Comparison of ENCODE assay signal across 19 mouse cellular contexts in genomic region chr13:24036150-24036549, GRCm38 (mm10). TPM values are rescaled to one million over a fixed set of nuclear protein-coding genes. Genes with fewer than 3 reads are reported as not detected.
A peak's percentile ranks its signal among the peaks of the same experiment; 100 is the strongest.
DNase-seq lines count a peak whose midpoint lies in the region; ATAC-seq and TF ChIP-seq lines count a peak whose summit lies in the region.
"Had no signal": no experiment of that assay in that cellular context is flagged by ENCODE, and none has a peak within 500 bp of the region (broad histone marks: within the 10 kb centered on the region; RNA-seq: fewer than 3 reads in every experiment).

No protein-coding gene starts in this region.

- H3K27me3 ChIP-seq in heart, embryonic 12.5 days (replicated peaks): 0 out of 2 replicates have a peak, but pooled peaks cover 4% of the 10 kb centered on the region
- no peaks in the 10 kb centered on the region for H3K27me3 ChIP-seq in lung, embryonic 14.5 days (ENCODE audit: insufficient read depth, low read length)
- no peaks in the 10 kb centered on the region for H3K27me3 ChIP-seq in liver, embryonic 11.5 days (replicated peaks; ENCODE audit: control insufficient read depth, insufficient read depth, low read length)
- H3K27me3 ChIP-seq: forebrain, embryonic 13.5 days; neural tube, embryonic 15.5 days; Patski had no signal

- 55% methylated on average over 18 of the region's 18 CpGs for WGBS in heart, embryonic 12.5 days
- 73% methylated on average over 18 of the region's 18 CpGs for WGBS in lung, embryonic 14.5 days
- 42% methylated on average over 18 of the region's 18 CpGs for WGBS in liver, embryonic 11.5 days

- peak overlapping the region; percentile 12 for H3K4me3 ChIP-seq in heart, embryonic 12.5 days
- H3K4me3 ChIP-seq in lung, embryonic 14.5 days (ENCODE audit: low read depth, low read length): no peak overlapping the region
- 0 out of 2 replicates have a peak overlapping the region, but pooled peaks have one; percentile 17 for H3K4me3 ChIP-seq in liver, embryonic 11.5 days (ENCODE audit: low read depth, low read length)
- H3K4me3 ChIP-seq: forebrain, embryonic 13.5 days; neural tube, embryonic 15.5 days had no signal

- no peak for TF ChIP-seq CTCF in lung, embryonic 14.5 days (IDR thresholded peaks at IDR 0.05; ENCODE audit: low read depth)

- H3K36me3 ChIP-seq in heart, embryonic 12.5 days: 0 out of 2 replicates have a peak, but pooled peaks cover under 1% of the 10 kb centered on the region
- no peaks in the 10 kb centered on the region for H3K36me3 ChIP-seq in lung, embryonic 14.5 days (ENCODE audit: insufficient read depth)
- no peaks in the 10 kb centered on the region for H3K36me3 ChIP-seq in liver, embryonic 11.5 days (ENCODE audit: control insufficient read depth, insufficient read depth, low read length)

- no peak for DNase-seq in heart, adult 11 months
- DNase-seq in lung, embryonic 14.5 days: no peak
- no peak for DNase-seq in lung, adult 18-20 months
- DNase-seq in liver, embryonic 11.5 days (ENCODE audit: low spot score): peak; percentile 37
- no peak for DNase-seq in urinary bladder, adult 18-20 months (ENCODE audit: low spot score in 2 of 2)
- DNase-seq: B cell, adult 2 months; cerebellum, adult 2 months; kidney, adult 18-20 months; thymus, postnatal 4 days had no signal

- H3K4me1 ChIP-seq in heart, embryonic 12.5 days (replicated peaks): 0 out of 2 replicates have a peak, but pooled peaks cover 3% of the 10 kb centered on the region
- H3K4me1 ChIP-seq in lung, embryonic 14.5 days (ENCODE audit: insufficient read depth): no peaks in the 10 kb centered on the region
- H3K4me1 ChIP-seq in liver, embryonic 11.5 days (replicated peaks; ENCODE audit: control insufficient read depth, insufficient read depth, low read length): peaks cover 3% of the 10 kb centered on the region; the same call in 1 of the 2 replicates
- H3K4me1 ChIP-seq: forebrain, embryonic 13.5 days; neural tube, embryonic 15.5 days had no signal

- peak overlapping the region; percentile 47 for H3K4me2 ChIP-seq in heart, embryonic 12.5 days
- 0 out of 2 replicates have a peak overlapping the region, but pooled peaks have one; percentile 7 for H3K4me2 ChIP-seq in lung, embryonic 14.5 days
- peak overlapping the region; percentile 51 for H3K4me2 ChIP-seq in liver, embryonic 11.5 days
- H3K4me2 ChIP-seq: forebrain, embryonic 13.5 days; midbrain, embryonic 11.5 days; neural tube, embryonic 15.5 days had no signal

- no peaks in the 10 kb centered on the region for H3K9me3 ChIP-seq in heart, embryonic 12.5 days (replicated peaks)
- H3K9me3 ChIP-seq in lung, embryonic 14.5 days (ENCODE audit: low read depth, low read length): no peaks in the 10 kb centered on the region
- H3K9me3 ChIP-seq in liver, embryonic 11.5 days (ENCODE audit: control insufficient read depth, low read length): no peaks in the 10 kb centered on the region
- H3K9me3 ChIP-seq: forebrain, embryonic 13.5 days; neural tube, embryonic 15.5 days had no signal

- H3K9ac ChIP-seq in heart, embryonic 12.5 days: no peak overlapping the region
- H3K9ac ChIP-seq in lung, embryonic 14.5 days: no peak overlapping the region
- H3K9ac ChIP-seq in liver, embryonic 11.5 days (ENCODE audit: low read depth, low read length): no peak overlapping the region
- H3K9ac ChIP-seq: forebrain, embryonic 13.5 days; neural tube, embryonic 15.5 days had no signal

- no peak overlapping the region for H3K27ac ChIP-seq in heart, embryonic 12.5 days (ENCODE audit: poor library complexity, severe bottlenecking)
- H3K27ac ChIP-seq in lung, embryonic 14.5 days (ENCODE audit: low read depth): no peak overlapping the region
- H3K27ac ChIP-seq in liver, embryonic 11.5 days (ENCODE audit: low read depth, low read length): no peak overlapping the region
- H3K27ac ChIP-seq: forebrain, embryonic 13.5 days; hindbrain, postnatal 0 days; neural tube, embryonic 15.5 days had no signal

- ATAC-seq in heart, embryonic 12.5 days (ENCODE audit: insufficient number of reproducible peaks, low FRiP score): no peak
- ATAC-seq in lung, embryonic 14.5 days (ENCODE audit: insufficient read depth): no peak
- no peak for ATAC-seq in liver, embryonic 11.5 days (replicated peaks; ENCODE audit: low FRiP score)
- 0 out of 2 replicates have a peak, but pooled peaks have one; percentile 54 for ATAC-seq in megakaryocyte progenitor cell, adult 5-6 weeks (replicated peaks; ENCODE audit: poor library complexity)
- no peak for ATAC-seq in monocyte, adult 5-6 weeks (replicated peaks; ENCODE audit: insufficient number of reproducible peaks, low FRiP score, low TSS enrichment, poor library complexity, severe bottlenecking)
- ATAC-seq: forebrain, embryonic 13.5 days; hindbrain, postnatal 0 days; Patski had no signal

RNA-seq across cellular contexts. Expression of gene Scgn, which starts 45.1 kb away (rescaled TPM):
- not detected in 2 replicates for polyA plus RNA-seq in heart, embryonic 12.5 days (2016; fragmentation: Nextera tagmentation; extraction: Ambion mirVana)
- not detected in 2 replicates for polyA plus RNA-seq in lung, embryonic 14.5 days (2014; fragmentation: Nextera tagmentation; extraction: Ambion mirVana)
- polyA plus RNA-seq in liver, embryonic 11.5 days (2014; fragmentation: Nextera tagmentation; extraction: Ambion mirVana): 0.21 TPM in 1 of 2 replicates, not detected in the other
- not detected in 2 replicates for total RNA-seq in megakaryocyte progenitor cell, adult 5-6 weeks (2015)
- total RNA-seq in megakaryocyte progenitor cell, adult 5-6 weeks (2017): not detected in 2 replicates
- total RNA-seq in monocyte, adult 5-6 weeks (2017): not detected in 3 replicates
- total RNA-seq: liver, adult 2 months had no signal
- polyA plus RNA-seq: gonadal fat pad, adult 2 months; liver, adult 2 months had no signal
